Mouse (Mus musculus) CD4-positive, CD25-positive, alpha-beta regulatory T cell (primary cell): ENCODE measurements around the gene Slc24a1. TPM values are rescaled to one million over a fixed set of nuclear protein-coding genes. Genes with fewer than 3 reads are reported as not detected.

Experiments used
- polyA plus RNA-seq: library from polyadenylated mRNA; unstranded; fragments of 100-300 nt; shearing (Covaris generic); gene quantifications from one replicate; pipeline ENCODE4 v1.2.1, GENCODE M21; 2017

Slc24a1 gene
- 0.12 TPM for polyA plus RNA-seq

DNA sequence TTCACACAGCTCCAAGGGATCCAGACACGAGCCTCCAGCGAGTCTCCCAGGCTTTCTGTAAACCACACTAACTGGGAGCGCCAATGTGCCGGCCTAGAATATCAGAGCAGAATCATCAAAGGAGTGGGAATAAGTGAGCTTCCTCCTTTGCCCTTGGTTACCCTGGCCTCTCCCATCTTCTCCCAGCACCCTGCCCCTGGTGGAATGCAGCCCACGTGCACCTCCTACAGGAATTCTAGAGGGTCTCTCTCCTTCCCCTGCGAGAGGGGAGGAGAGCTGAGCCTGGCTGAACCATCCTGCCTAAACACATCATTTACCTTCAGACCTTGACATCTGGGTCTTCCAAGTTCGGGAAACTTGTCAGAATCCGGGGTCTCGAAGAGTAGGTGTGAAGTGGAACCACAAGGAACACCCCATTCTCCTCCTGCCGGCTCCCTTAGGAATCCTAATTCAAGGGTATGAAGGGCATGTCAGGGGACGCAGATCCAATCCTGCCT lies at the start of gene Slc24a1:
Slc24a1 (minus strand) TSS at position 447 of the 497 bp plus-strand sequence.

GRCm38 (mm10) chr9:64960117-64960977 lies 8.9 kb upstream of the Slc24a1 start, which contains the start of gene Ints14:
TSS of gene Ints14 (plus strand) at chr9:64960905.

Other genes starting within 250 kb of the Slc24a1 start
- 269 TPM for gene Rab11a, start 213.8 kb downstream of the Slc24a1 start, polyA plus RNA-seq
- gene Dennd4a, start 140.3 kb downstream of the Slc24a1 start, polyA plus RNA-seq: 24.4 TPM
- gene Ints14, start 9.3 kb upstream of the Slc24a1 start, polyA plus RNA-seq: 46.5 TPM
- gene Hacd3, start 70.1 kb upstream of the Slc24a1 start, polyA plus RNA-seq: 118 TPM
- 69.8 TPM for gene Dpp8, start 80.8 kb upstream of the Slc24a1 start, polyA plus RNA-seq
- gene Igdcc4, start 149.9 kb upstream of the Slc24a1 start, polyA plus RNA-seq: 0.19 TPM
- gene Igdcc3, start 189.6 kb upstream of the Slc24a1 start, polyA plus RNA-seq: 0.06 TPM
- gene Parp16, start 243.7 kb upstream of the Slc24a1 start, polyA plus RNA-seq: 10.5 TPM